ENCODE assay signal across 24 mouse cellular contexts in the genomic region with DNA sequence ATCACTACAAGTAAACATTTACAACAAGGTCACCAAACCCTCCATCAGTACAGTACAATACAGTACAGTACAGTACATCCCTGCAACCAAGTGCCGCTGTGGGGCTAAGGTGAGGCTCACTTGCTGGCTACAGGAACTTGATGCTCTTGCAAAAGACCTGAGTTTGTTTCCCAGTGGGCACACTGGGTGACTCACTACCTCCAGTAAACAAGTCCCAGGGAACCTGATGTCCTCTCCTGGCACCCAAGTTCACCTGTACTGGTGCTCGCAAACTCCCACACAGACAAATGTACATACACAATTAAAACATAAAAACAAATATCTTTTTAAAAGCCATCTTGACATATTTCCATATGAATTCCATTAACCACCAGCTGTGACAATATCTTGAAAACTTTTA. TPM values are rescaled to one million over a fixed set of nuclear protein-coding genes. Genes with fewer than 3 reads are reported as not detected.
DNase-seq lines count a peak whose midpoint lies in the region; ATAC-seq and TF ChIP-seq lines count a peak whose summit lies in the region.
"Had no signal": no experiment of that assay in that cellular context is flagged by ENCODE, and none has a peak within 500 bp of the region (broad histone marks: within the 10 kb centered on the region; RNA-seq: fewer than 3 reads in every experiment).

No protein-coding gene starts in this region.

- DNase-seq in heart, adult 11 months = peak; percentile 44
- no peak for DNase-seq in heart, postnatal 14 days
- DNase-seq in liver, postnatal 0 days = peak; percentile 23
- DNase-seq in liver = no peak
- DNase-seq in neural tube, embryonic 10.5 days (ENCODE audit: extremely low spot score, low spot score) = peak; percentile 10
- DNase-seq: adrenal gland, adult 8-10 months; adrenal gland, postnatal 14 days; adrenal gland, postnatal 36 days; B cell, adult 2 months; cerebellum, adult 11-12 months; cerebellum, adult 2 months; cerebellum, adult 9-10 months; cerebellum, postnatal 10 days; cerebellum, postnatal 25 days had no signal

- ATAC-seq in liver, postnatal 0 days = peak; percentile 92
- ATAC-seq in neural tube, embryonic 15.5 days (ENCODE audit: low FRiP score) = no peak
- ATAC-seq: activated CD4-positive, CD25-positive, alpha-beta regulatory T cell, adult 4 months; CD4-positive, CD25-positive, alpha-beta regulatory T cell, adult 4 months; forebrain, embryonic 13.5 days; forebrain, embryonic 15.5 days; Patski had no signal

- H3K27me3 ChIP-seq in liver, postnatal 0 days (ENCODE audit: insufficient read depth, low read length) = no peaks in the 10 kb centered on the region
- no peaks in the 10 kb centered on the region for H3K27me3 ChIP-seq in neural tube, embryonic 15.5 days (replicated peaks)
- H3K27me3 ChIP-seq: CH12.LX; forebrain, embryonic 13.5 days; forebrain, embryonic 15.5 days; Patski had no signal

- peak; percentile 83 for TF ChIP-seq EP300 in liver, postnatal 0 days (IDR thresholded peaks at IDR 0.05; ENCODE audit: low read depth)

- peaks cover 31% of the 10 kb centered on the region for H3K36me3 ChIP-seq in liver, postnatal 0 days (replicated peaks; ENCODE audit: insufficient read depth, low read length)
- H3K36me3 ChIP-seq in neural tube, embryonic 15.5 days = peaks cover 19% of the 10 kb centered on the region
- H3K36me3 ChIP-seq: forebrain, embryonic 15.5 days; G1E had no signal

- no peaks in the 10 kb centered on the region for H3K4me1 ChIP-seq in liver, postnatal 0 days (ENCODE audit: insufficient read depth)
- no peaks in the 10 kb centered on the region for H3K4me1 ChIP-seq in neural tube, embryonic 15.5 days
- H3K4me1 ChIP-seq: embryonic facial prominence, embryonic 12.5 days; forebrain, embryonic 13.5 days; forebrain, embryonic 15.5 days had no signal

- H3K27ac ChIP-seq in liver, postnatal 0 days (ENCODE audit: low read depth) = peak overlapping the region; percentile 51; the same call in 1 of the 2 replicates
- H3K27ac ChIP-seq in neural tube, embryonic 15.5 days (replicated peaks) = no peak overlapping the region
- H3K27ac ChIP-seq: embryonic facial prominence, embryonic 10.5 days; embryonic facial prominence, embryonic 12.5 days; forebrain, embryonic 13.5 days; forebrain, embryonic 15.5 days had no signal

- 86% methylated on average over 2 of the region's 2 CpGs for WGBS in liver, postnatal 0 days (ENCODE audit: insufficient replicate concordance)
- 89% methylated on average over 2 of the region's 2 CpGs for WGBS in neural tube, embryonic 15.5 days

- no peak overlapping the region for H3K4me3 ChIP-seq in liver, postnatal 0 days (ENCODE audit: low read depth, low read length)
- no peak overlapping the region for H3K4me3 ChIP-seq in neural tube, embryonic 15.5 days (replicated peaks)
- H3K4me3 ChIP-seq: embryonic facial prominence, embryonic 10.5 days; embryonic facial prominence, embryonic 12.5 days; forebrain, embryonic 13.5 days; forebrain, embryonic 15.5 days had no signal

- H3K9me3 ChIP-seq in liver, postnatal 0 days (ENCODE audit: low read length) = no peaks in the 10 kb centered on the region
- no peaks in the 10 kb centered on the region for H3K9me3 ChIP-seq in neural tube, embryonic 15.5 days (replicated peaks)
- H3K9me3 ChIP-seq: embryonic facial prominence, embryonic 10.5 days; embryonic facial prominence, embryonic 12.5 days; forebrain, embryonic 13.5 days; forebrain, embryonic 15.5 days had no signal

- H3K9ac ChIP-seq in liver, postnatal 0 days (replicated peaks) = no peak overlapping the region
- H3K9ac ChIP-seq in neural tube, embryonic 15.5 days (replicated peaks) = no peak overlapping the region
- H3K9ac ChIP-seq: embryonic facial prominence, embryonic 12.5 days; forebrain, embryonic 13.5 days; forebrain, embryonic 15.5 days had no signal

- intact Hi-C loops in heart, postnatal 14 days (cut with DNase I) = no loop called here

- no peak overlapping the region for H3K4me2 ChIP-seq in liver, postnatal 0 days (ENCODE audit: low read depth, low read length)
- no peak overlapping the region for H3K4me2 ChIP-seq in neural tube, embryonic 15.5 days
- H3K4me2 ChIP-seq: embryonic facial prominence, embryonic 12.5 days; forebrain, embryonic 13.5 days; forebrain, embryonic 15.5 days had no signal

- no peak for TF ChIP-seq CTCF in liver, postnatal 0 days (IDR thresholded peaks at IDR 0.05; ENCODE audit: low read depth)

RNA-seq across cellular contexts. Expression of a gene that starts 28.5 kb away (rescaled TPM):
- 1 to 10 TPM; 4.6 to 6.1 TPM for total RNA-seq in heart, postnatal 14 days (2021)
- 3.6 and 6.2 TPM in 2 replicates for polyA plus RNA-seq in liver, postnatal 0 days (2015; fragmentation: Nextera tagmentation; extraction: Ambion mirVana)
- polyA plus RNA-seq in neural tube, embryonic 15.5 days (2015; fragmentation: Nextera tagmentation; extraction: Ambion mirVana) = 4.5 and 7.3 TPM in 2 replicates
- polyA plus RNA-seq: G1E had no signal

Comparison
In these comparisons a context has a peak if more than half of its experiments do, and no peak if none do; other contexts are left out.
1. DNase-seq: peak in heart, adult 11 months (single experiment), liver, postnatal 0 days (single experiment) and neural tube, embryonic 10.5 days (single experiment); none in heart, postnatal 14 days (0 of 2) and liver (single experiment).